Mouse (Mus musculus): ENCODE measurements around the gene Ripor2.

GRCm38 (mm10) chr13:24607961-24608360 is 26.0 kb downstream of the Ripor2 start:
- no peak for TF ChIP-seq POLR2A (IDR thresholded peaks at IDR 0.05; ENCODE audit: low read depth, low read length)
- TF ChIP-seq CTCF (IDR thresholded peaks at IDR 0.05; ENCODE audit: borderline replicate concordance, insufficient read depth, low read length): no peak

Measured in embryonic fibroblast, embryonic 13.5 days (primary cell).